Mouse (Mus musculus) forebrain, postnatal 0 days (tissue): ENCODE data around the gene Mb21d2. TPM values are rescaled to one million over a fixed set of nuclear protein-coding genes. Genes with fewer than 3 reads are reported as not detected.

Experiments
- ATAC-seq: fragments of 200-750 bp; cut with Nextera tagmentation; 2 replicates; pipeline ENCODE4 v1.8.0; 2017; ENCODE audit warnings: mild to moderate bottlenecking, moderate library complexity
- DNase-seq: peaks from one replicate; pipeline ENCODE4 v3.0.0-alpha.2; 2015
- H3K27ac ChIP-seq: fragments of 300-500 bp; sonication (generic); 2 replicates; pipeline ENCODE4 v1.5.1; 2014; ENCODE audit warnings: low read depth, mild to moderate bottlenecking, antibody characterized with exemption, low read length, moderate library complexity, mixed read lengths
- H3K27me3 ChIP-seq: fragments of 300-500 bp; sonication (generic); 2 replicates; pipeline ENCODE4 v1.6.1; 2014; ENCODE audit warnings: mild to moderate bottlenecking, low read length, mixed read lengths; ENCODE audit not compliant: insufficient read depth
- H3K36me3 ChIP-seq: fragments of 300-500 bp; sonication (generic); 2 replicates; pipeline ENCODE4 v1.6.1; 2014; ENCODE audit warnings: mild to moderate bottlenecking, moderate library complexity; ENCODE audit not compliant: insufficient read depth
- H3K4me1 ChIP-seq: fragments of 300-500 bp; sonication (generic); 2 replicates; pipeline ENCODE4 v1.6.1; 2014; ENCODE audit warnings: antibody characterized with exemption; ENCODE audit not compliant: insufficient read depth
- H3K4me2 ChIP-seq: fragments of 300-500 bp; sonication (generic); 2 replicates; pipeline ENCODE4 v1.6.1; 2014; ENCODE audit warnings: low read depth, mild to moderate bottlenecking, moderate library complexity
- H3K4me3 ChIP-seq: fragments of 300-500 bp; sonication (generic); 2 replicates; pipeline ENCODE4 v1.5.1; 2014; ENCODE audit warnings: low read depth, low read length, mixed read lengths
- H3K9ac ChIP-seq: fragments of 300-500 bp; sonication (generic); 2 replicates; pipeline ENCODE4 v1.6.1; 2014; ENCODE audit warnings: mild to moderate bottlenecking
- H3K9me3 ChIP-seq: fragments of 300-500 bp; sonication (generic); 2 replicates; pipeline ENCODE4 v1.6.1; 2016; ENCODE audit warnings: low read length
- CTCF ChIP-seq: sonication (generic); IDR thresholded peaks from 2 replicates; pipeline ENCODE4 v1.5.1; 2016; ENCODE audit warnings: antibody characterized with exemption, control low read depth, low read depth
- WGBS: fragments of 180-500 bp; shearing (Covaris S2); extraction: QIAGEN DNeasy Blood & Tissue Kit; methylation state at CpG from one replicate; pipeline ENCODE4 v1.1.7; 2014; 5-methylcytosine and 5-hydroxymethylcytosine counted together
- polyA plus RNA-seq: library from polyadenylated mRNA; unstranded; fragments of >200 nt; fragmentation: Nextera tagmentation; extraction: Ambion mirVana; gene quantifications from 2 replicates; pipeline ENCODE4 v1.2.1, GENCODE M21; 2015
- total RNA-seq: library from RNA; depleted of rRNA; stranded (reverse); fragments of >200 nt; gene quantifications from 2 replicates; pipeline ENCODE4 v1.2.3, GENCODE M21; 2014

The Mb21d2 gene
- total and polyA plus RNA-seq, 2 experiments from 2014 or later: 15.8 to 45.3 TPM

DNA sequence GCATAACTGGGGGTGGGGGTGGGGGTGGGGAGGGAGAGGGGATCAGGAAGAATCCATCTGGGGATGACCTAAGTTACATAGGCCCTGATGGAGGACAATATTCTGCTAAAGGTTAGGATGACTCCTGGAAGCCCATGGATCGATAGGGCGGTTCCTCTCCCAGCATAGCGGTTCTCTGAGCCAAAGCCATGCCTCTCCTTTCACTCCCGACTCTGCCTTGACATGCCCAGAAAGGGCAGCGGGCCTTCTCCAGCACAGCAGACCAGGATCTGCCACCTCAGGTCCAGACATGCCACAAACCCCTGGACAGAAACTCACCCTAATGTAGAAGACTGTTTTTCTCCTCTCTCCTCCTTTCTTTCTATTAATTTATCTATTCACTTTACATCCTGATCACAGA, 44.8 kb downstream of the Mb21d2 start:
- H3K4me2 ChIP-seq: no peak overlapping the region
- no peak for DNase-seq
- no peak for ATAC-seq
- no peak overlapping the region for H3K4me3 ChIP-seq
- H3K27ac ChIP-seq: no peak overlapping the region
- no peak overlapping the region for H3K9ac ChIP-seq
- TF ChIP-seq CTCF: no peak
- H3K27me3 ChIP-seq: no peaks in the 10 kb centered on the region
- 0 out of 2 replicates have a peak, but pooled peaks cover 6% of the 10 kb centered on the region for H3K9me3 ChIP-seq
- H3K36me3 ChIP-seq: no peaks in the 10 kb centered on the region
- peaks cover 24% of the 10 kb centered on the region for H3K4me1 ChIP-seq
- 88% methylated on average over 5 of the region's 5 CpGs for WGBS

DNA sequence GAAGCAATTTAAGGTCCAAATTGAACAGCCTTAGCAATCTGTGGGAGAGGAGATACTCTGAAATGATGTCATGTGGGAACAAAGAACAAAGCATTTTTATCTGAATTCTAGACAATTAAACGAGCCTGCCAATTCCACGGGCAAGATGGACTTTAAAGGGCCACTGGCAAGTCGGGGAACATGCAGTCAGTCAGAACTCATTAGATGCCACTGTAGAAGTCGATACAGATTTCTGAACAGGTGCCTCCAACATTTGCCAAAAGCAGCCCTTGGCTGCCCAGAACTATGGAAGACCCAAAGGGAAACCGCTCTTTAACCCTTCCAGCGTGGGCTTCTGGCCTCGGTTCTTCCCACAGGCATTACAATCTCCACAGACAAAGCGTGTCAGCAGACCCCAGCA, 45.8 kb downstream of the Mb21d2 start:
- no peak overlapping the region for H3K9ac ChIP-seq
- H3K4me3 ChIP-seq: no peak overlapping the region
- no peaks in the 10 kb centered on the region for H3K36me3 ChIP-seq
- no peaks in the 10 kb centered on the region for H3K9me3 ChIP-seq
- 0 out of 2 replicates have a peak overlapping the region, but pooled peaks have one; percentile 3 for H3K27ac ChIP-seq
- no peaks in the 10 kb centered on the region for H3K27me3 ChIP-seq
- DNase-seq (peak; percentile 52), ATAC-seq (peak; percentile 18)
- TF ChIP-seq CTCF: no peak
- no peak overlapping the region for H3K4me2 ChIP-seq
- 38% methylated on average over 8 of the region's 8 CpGs for WGBS
- peaks cover 24% of the 10 kb centered on the region for H3K4me1 ChIP-seq

DNA sequence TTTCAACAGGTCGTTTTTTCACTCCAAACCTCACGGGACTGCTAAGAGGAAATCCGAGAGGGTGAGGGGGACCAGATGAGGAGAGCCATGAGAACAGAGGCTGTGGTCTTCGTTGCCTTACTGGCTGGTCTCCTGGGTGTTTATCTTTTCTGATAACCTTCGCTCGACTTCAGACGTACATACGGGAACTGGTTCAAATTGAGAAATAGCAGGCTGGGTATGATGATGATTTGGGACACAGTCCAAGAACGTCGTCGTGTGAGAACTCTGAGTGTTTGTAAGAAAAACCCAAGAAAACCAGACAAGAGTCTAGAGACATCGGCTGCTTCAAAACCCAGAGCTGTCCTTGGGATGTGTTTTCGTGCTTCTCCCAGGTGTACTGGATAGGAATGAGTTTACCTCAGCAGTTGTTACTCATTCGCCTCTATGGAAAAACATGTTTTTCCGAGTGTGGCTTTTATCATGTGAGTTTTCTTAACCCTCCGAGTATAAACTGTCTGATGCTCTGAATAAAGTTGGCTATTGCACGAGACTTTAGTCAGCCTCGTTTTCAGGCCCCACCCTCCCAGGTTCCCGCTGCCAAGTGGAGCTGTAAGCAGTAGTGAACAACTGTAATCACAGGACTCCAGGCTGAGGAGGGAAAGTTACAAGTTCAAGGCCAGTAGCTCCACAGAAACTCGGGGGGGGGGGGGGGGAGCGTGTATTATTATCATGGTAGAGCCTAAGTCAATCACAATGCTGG, 46.6 kb downstream of the Mb21d2 start:
- no peak overlapping the region for H3K4me2 ChIP-seq
- 0 out of 2 replicates have a peak, but pooled peaks have one; percentile 1 for ATAC-seq
- no peak for TF ChIP-seq CTCF
- no peak overlapping the region for H3K27ac ChIP-seq
- no peaks in the 10 kb centered on the region for H3K36me3 ChIP-seq
- H3K9me3 ChIP-seq: no peaks in the 10 kb centered on the region
- no peaks in the 10 kb centered on the region for H3K27me3 ChIP-seq
- peak; percentile 53 for DNase-seq
- peaks cover 24% of the 10 kb centered on the region for H3K4me1 ChIP-seq
- WGBS: 68% methylated on average over 21 of the region's 21 CpGs
- no peak overlapping the region for H3K9ac ChIP-seq
- no peak overlapping the region for H3K4me3 ChIP-seq

DNA sequence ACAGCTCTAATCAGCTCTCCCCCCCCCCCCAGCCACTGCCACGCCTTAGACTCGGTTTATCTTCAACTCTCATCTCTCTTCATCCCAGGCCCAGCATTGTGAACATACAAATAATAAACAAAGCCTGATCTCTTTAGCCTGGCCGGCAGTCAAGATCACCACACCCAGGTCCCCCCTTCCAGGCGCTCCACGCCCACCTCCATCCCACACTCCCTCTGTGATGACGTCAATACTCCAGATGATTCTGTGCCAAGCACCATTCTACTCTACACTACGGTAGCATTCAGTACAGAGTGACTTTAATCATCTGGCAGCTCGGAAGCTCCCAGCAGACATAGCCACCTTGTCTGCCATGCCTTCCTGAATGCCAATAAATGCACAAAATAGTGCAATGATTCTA, 47.7 kb downstream of the Mb21d2 start:
- H3K27me3 ChIP-seq: no peaks in the 10 kb centered on the region
- H3K9ac ChIP-seq: no peak overlapping the region
- H3K9me3 ChIP-seq: no peaks in the 10 kb centered on the region
- no peaks in the 10 kb centered on the region for H3K36me3 ChIP-seq
- H3K4me2 ChIP-seq: no peak overlapping the region
- TF ChIP-seq CTCF: no peak
- DNase-seq (no peak), ATAC-seq (no peak)
- no peak overlapping the region for H3K4me3 ChIP-seq
- WGBS: 59% methylated on average over 8 of the region's 8 CpGs
- no peak overlapping the region for H3K27ac ChIP-seq
- peaks cover 32% of the 10 kb centered on the region for H3K4me1 ChIP-seq

DNA sequence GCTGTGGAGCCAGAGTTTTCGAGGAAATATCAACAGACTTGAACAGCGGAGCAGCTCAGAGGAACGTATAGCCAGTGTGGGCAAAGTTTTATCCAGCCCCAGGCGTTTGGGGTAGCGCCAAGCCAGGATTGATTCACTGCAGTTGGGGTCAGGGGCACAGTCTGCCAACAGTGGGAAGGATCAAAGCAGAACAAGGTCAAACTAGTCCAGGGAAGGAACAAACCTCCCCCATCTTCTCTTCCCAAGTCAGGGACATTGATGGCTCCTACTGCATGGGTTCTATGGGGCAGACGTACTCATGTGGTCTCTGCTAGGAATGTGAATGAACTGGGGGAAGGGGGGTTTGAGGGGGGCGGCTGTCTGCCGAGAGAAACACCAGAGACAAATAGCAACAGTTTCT, 48.7 kb downstream of the Mb21d2 start:
- 0 out of 2 replicates have a peak, but pooled peaks have one; percentile 38 for ATAC-seq
- Histone ChIP-seq H3K4me2 (peak overlapping the region; percentile 10; the same call in 1 of the 2 replicates), H3K27ac (no peak overlapping the region; the same call in 1 of the 2 replicates), H3K9ac (no peak overlapping the region), H3K36me3 (no peaks in the 10 kb centered on the region), H3K9me3 (no peaks in the 10 kb centered on the region), H3K4me3 (no peak overlapping the region), H3K27me3 (no peaks in the 10 kb centered on the region), H3K4me1 (peaks cover 32% of the 10 kb centered on the region)
- WGBS: 28% methylated on average over 8 of the region's 8 CpGs
- no peak for DNase-seq
- TF ChIP-seq CTCF: no peak

DNA sequence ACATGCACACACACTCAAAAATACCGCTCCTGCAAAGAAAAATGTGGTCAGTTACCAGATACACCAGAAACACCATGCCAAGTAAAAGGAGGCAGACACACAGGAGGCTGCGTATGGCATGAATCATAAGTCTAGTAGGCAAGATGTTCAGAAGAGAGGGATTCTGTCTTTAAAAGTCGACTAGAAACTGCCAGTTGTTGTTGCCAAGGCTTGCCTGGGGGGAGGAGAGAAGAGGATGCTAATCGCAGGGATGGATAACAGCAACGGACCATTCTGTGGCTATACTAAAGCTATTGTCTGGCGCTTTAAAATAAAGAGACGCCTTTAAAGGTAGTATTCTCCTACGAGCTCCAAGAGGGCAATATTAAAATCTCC, 49.2 kb downstream of the Mb21d2 start:
- H3K9me3 ChIP-seq: no peaks in the 10 kb centered on the region
- peak overlapping the region; percentile 10; the same call in 1 of the 2 replicates for H3K4me2 ChIP-seq
- ATAC-seq (peak; percentile 29; the same call in 1 of the 2 replicates), DNase-seq (peak; percentile 43)
- H3K36me3 ChIP-seq: no peaks in the 10 kb centered on the region
- no peak for TF ChIP-seq CTCF
- H3K27ac ChIP-seq: no peak overlapping the region
- H3K4me1 ChIP-seq: peaks cover 32% of the 10 kb centered on the region
- WGBS: 52% methylated on average over 8 of the region's 8 CpGs
- no peaks in the 10 kb centered on the region for H3K27me3 ChIP-seq
- no peak overlapping the region for H3K9ac ChIP-seq
- no peak overlapping the region for H3K4me3 ChIP-seq

DNA sequence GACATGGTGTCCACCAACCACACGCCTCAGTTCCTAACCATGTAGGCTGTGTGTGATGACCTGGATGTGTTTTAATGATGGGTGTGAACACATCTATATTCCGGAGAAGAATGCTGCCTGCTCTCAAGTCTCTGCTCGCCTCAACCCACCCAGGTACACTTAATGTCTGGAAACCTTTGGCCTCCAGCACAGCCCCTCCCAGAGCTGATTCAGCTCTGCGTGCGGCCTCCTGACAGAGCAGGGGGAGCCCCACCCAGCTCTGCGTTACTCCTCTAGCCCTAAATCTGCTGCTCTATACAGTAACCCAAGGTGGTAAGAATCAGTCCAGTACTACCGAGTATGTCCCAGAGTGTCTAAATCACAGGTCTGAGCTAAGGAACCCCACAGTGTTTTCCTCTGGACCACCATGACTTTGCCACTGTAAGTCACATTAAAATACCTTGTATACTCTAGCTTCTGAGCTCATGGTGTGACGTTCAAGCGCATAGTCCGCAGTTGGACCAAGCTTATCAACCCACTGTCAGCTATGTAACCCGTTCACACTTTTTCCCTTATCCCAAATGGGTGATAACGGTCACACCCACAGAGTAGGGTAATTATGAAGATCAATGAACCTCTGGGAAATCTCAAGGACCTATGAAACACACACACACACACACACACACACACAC, 49.7 kb downstream of the Mb21d2 start:
- no peak for TF ChIP-seq CTCF
- no peaks in the 10 kb centered on the region for H3K9me3 ChIP-seq
- DNase-seq (no peak), ATAC-seq (no peak)
- H3K4me3 ChIP-seq: no peak overlapping the region
- no peak overlapping the region for H3K9ac ChIP-seq
- no peak overlapping the region for H3K4me2 ChIP-seq
- no peaks in the 10 kb centered on the region for H3K36me3 ChIP-seq
- WGBS: 91% methylated on average over 12 of the region's 12 CpGs
- no peaks in the 10 kb centered on the region for H3K27me3 ChIP-seq
- no peak overlapping the region for H3K27ac ChIP-seq
- H3K4me1 ChIP-seq: peaks cover 32% of the 10 kb centered on the region
